Mouse (Mus musculus): Measurements from ENCODE around the gene Zfp92. TPM values are rescaled to one million over a fixed set of nuclear protein-coding genes. Genes with fewer than 3 reads are reported as not detected.

The Zfp92 gene
- polyA plus RNA-seq, 1 experiment = not detected

DNA sequence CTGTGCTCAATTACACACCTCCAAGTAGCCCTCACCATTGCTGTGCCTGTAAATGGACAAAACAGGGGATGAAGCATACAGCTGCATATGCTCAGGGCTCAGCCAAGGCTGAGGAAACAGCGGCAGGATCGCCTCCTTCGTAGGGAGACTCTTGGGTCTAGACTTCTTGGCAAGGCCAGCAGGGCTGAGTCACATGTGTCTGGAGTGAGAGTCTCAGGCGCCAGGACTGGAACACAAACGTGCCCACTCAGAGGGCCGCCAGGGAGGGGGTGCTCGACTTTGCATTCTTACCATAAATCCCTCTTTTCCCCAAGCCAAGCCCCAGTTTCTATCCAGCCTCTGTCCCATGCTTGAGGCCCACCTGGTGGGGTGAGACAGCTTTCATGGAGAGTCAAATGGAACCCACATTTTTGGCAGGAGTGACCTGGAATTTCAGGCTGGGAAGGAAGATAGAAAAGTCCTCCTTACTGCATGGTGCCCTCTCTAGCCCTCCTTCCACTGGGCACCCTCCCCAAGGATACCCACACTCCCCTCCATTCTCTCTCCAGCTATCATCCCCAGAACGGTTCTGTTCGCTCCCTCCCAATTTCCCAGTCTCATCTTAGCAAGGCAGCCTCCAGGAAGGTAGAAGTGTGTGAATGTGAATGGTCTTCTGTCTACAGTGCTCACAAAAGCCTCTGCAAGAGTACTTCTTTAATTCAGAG, 54.7 kb downstream of the Zfp92 start:
- no peak overlapping the region for H3K27ac ChIP-seq (ENCODE audit: control insufficient read depth, insufficient read depth, low read depth, low read length, poor library complexity)
- H3K4me1 ChIP-seq (ENCODE audit: control insufficient read depth, insufficient read depth, low read length) = no peaks in the 10 kb centered on the region
- H3K4me3 ChIP-seq (replicated peaks; ENCODE audit: control insufficient read depth, low read depth, low read length) = no peak overlapping the region
- TF ChIP-seq CTCF (IDR thresholded peaks at IDR 0.05; ENCODE audit: control insufficient read depth, insufficient read depth, low read length) (no peak), POLR2A (IDR thresholded peaks at IDR 0.05; ENCODE audit: borderline replicate concordance, control insufficient read depth, low read depth, low read length) (no peak)
- WGBS = 67% methylated on average over 9 of the region's 9 CpGs

GRCm38 (mm10) chrX:73467446-73468241, 56.7 kb downstream of the Zfp92 start:
- Histone ChIP-seq H3K27ac (ENCODE audit: control insufficient read depth, insufficient read depth, low read depth, low read length, poor library complexity) (no peak overlapping the region), H3K4me3 (replicated peaks; ENCODE audit: control insufficient read depth, low read depth, low read length) (no peak overlapping the region), H3K4me1 (ENCODE audit: control insufficient read depth, insufficient read depth, low read length) (no peaks in the 10 kb centered on the region)
- 73% methylated on average over 5 of the region's 5 CpGs for WGBS
- no peak for TF ChIP-seq POLR2A (IDR thresholded peaks at IDR 0.05; ENCODE audit: borderline replicate concordance, control insufficient read depth, low read depth, low read length)
- TF ChIP-seq CTCF (IDR thresholded peaks at IDR 0.05; ENCODE audit: control insufficient read depth, insufficient read depth, low read length) = no peak

DNA sequence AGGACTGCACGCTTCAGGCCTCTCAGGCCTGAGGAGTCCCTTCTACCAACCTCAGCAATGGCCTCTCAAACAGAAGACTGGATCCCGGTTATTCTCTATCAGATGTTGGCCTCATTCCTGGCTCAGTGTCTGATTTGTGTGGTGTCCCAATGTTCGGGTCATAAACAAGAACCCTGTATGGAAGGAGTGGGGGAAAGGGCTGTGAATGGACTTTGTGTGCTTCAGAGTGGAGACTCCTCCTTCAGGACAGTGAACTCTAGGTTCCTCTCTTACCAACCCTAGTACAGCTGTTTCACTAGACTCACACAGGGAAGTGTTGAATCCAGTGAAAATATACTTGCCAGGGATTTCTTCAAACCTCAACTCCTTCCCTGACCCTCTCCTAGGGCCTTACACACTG, 57.4 kb downstream of the Zfp92 start:
- TF ChIP-seq POLR2A (IDR thresholded peaks at IDR 0.05; ENCODE audit: borderline replicate concordance, control insufficient read depth, low read depth, low read length) (no peak), CTCF (IDR thresholded peaks at IDR 0.05; ENCODE audit: control insufficient read depth, insufficient read depth, low read length) (no peak)
- WGBS = 74% methylated on average over 3 of the region's 3 CpGs
- Histone ChIP-seq H3K4me1 (ENCODE audit: control insufficient read depth, insufficient read depth, low read length) (no peaks in the 10 kb centered on the region), H3K27ac (ENCODE audit: control insufficient read depth, insufficient read depth, low read depth, low read length, poor library complexity) (no peak overlapping the region), H3K4me3 (replicated peaks; ENCODE audit: control insufficient read depth, low read depth, low read length) (no peak overlapping the region)

- no peak overlapping the region for H3K27ac ChIP-seq (ENCODE audit: control insufficient read depth, insufficient read depth, low read depth, low read length, poor library complexity)
- no peak overlapping the region for H3K4me3 ChIP-seq (replicated peaks; ENCODE audit: control insufficient read depth, low read depth, low read length)
- WGBS = 69% methylated on average over 1 of the region's 1 CpGs
- no peak for TF ChIP-seq POLR2A (IDR thresholded peaks at IDR 0.05; ENCODE audit: borderline replicate concordance, control insufficient read depth, low read depth, low read length)
- no peak for TF ChIP-seq CTCF (IDR thresholded peaks at IDR 0.05; ENCODE audit: control insufficient read depth, insufficient read depth, low read length)
- no peaks in the 10 kb centered on the region for H3K4me1 ChIP-seq (ENCODE audit: control insufficient read depth, insufficient read depth, low read length)
Observed at GRCm38 (mm10) chrX:73468752-73469151, 57.9 kb downstream of the Zfp92 start.

- TF ChIP-seq POLR2A (IDR thresholded peaks at IDR 0.05; ENCODE audit: borderline replicate concordance, control insufficient read depth, low read depth, low read length) = no peak
- TF ChIP-seq CTCF (IDR thresholded peaks at IDR 0.05; ENCODE audit: control insufficient read depth, insufficient read depth, low read length) = no peak
- Histone ChIP-seq H3K4me1 (ENCODE audit: control insufficient read depth, insufficient read depth, low read length) (no peaks in the 10 kb centered on the region), H3K27ac (ENCODE audit: control insufficient read depth, insufficient read depth, low read depth, low read length, poor library complexity) (no peak overlapping the region), H3K4me3 (replicated peaks; ENCODE audit: control insufficient read depth, low read depth, low read length) (no peak overlapping the region)
- 44% methylated on average over 3 of the region's 3 CpGs for WGBS
Observed at GRCm38 (mm10) chrX:73471764-73472163, 60.9 kb downstream of the Zfp92 start.

- Histone ChIP-seq H3K4me1 (ENCODE audit: control insufficient read depth, insufficient read depth, low read length) (no peaks in the 10 kb centered on the region), H3K27ac (ENCODE audit: control insufficient read depth, insufficient read depth, low read depth, low read length, poor library complexity) (no peak overlapping the region), H3K4me3 (replicated peaks; ENCODE audit: control insufficient read depth, low read depth, low read length) (no peak overlapping the region)
- WGBS = 68% methylated on average over 12 of the region's 12 CpGs
- TF ChIP-seq CTCF (IDR thresholded peaks at IDR 0.05; ENCODE audit: control insufficient read depth, insufficient read depth, low read length) (no peak), POLR2A (IDR thresholded peaks at IDR 0.05; ENCODE audit: borderline replicate concordance, control insufficient read depth, low read depth, low read length) (no peak)
Observed at GRCm38 (mm10) chrX:73474340-73475165, 63.7 kb downstream of the Zfp92 start.

GRCm38 (mm10) chrX:73475658-73476256, 64.9 kb downstream of the Zfp92 start:
- Histone ChIP-seq H3K4me1 (ENCODE audit: control insufficient read depth, insufficient read depth, low read length) (no peaks in the 10 kb centered on the region), H3K4me3 (replicated peaks; ENCODE audit: control insufficient read depth, low read depth, low read length) (no peak overlapping the region), H3K27ac (ENCODE audit: control insufficient read depth, insufficient read depth, low read depth, low read length, poor library complexity) (no peak overlapping the region)
- TF ChIP-seq CTCF (IDR thresholded peaks at IDR 0.05; ENCODE audit: control insufficient read depth, insufficient read depth, low read length) (no peak), POLR2A (IDR thresholded peaks at IDR 0.05; ENCODE audit: borderline replicate concordance, control insufficient read depth, low read depth, low read length) (no peak)
- WGBS = 86% methylated on average over 1 of the region's 1 CpGs
